Mouse (Mus musculus): ENCODE results near the gene Tnfrsf11a.

The Tnfrsf11a gene

GRCm38 (mm10) chr1:105780457-105781364 lies at the start of gene Tnfrsf11a:
Gene Tnfrsf11a, plus strand, starts transcription at chr1:105780718.
- TF ChIP-seq GATA4 (IDR thresholded peaks at IDR 0.05; ENCODE audit: insufficient replicate concordance, low read length), result no peak

- TF ChIP-seq GATA4 (IDR thresholded peaks at IDR 0.05; ENCODE audit: insufficient replicate concordance, low read length), result no peak
Measured at GRCm38 (mm10) chr1:105735318-105735717, 45.2 kb upstream of the Tnfrsf11a start.

DNA sequence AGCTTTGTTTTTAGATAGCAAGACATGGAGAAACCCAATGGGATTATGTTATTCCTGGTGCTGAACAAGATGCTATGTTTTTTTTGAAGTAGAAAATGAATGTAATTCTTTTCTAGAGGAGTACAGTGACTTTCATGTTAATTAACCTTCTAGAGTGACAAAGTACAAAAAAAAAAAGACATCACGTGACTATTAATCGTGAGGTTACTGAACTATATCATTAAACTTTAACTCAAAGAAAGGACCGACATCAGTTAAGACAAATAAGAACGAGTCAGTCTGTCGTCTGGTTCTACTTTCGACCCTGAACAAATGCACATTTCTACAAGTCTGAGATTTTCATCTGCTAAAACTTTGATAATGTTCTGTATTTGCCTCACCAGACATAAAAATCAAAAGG lies 42.2 kb upstream of the Tnfrsf11a start:
- TF ChIP-seq GATA4 (IDR thresholded peaks at IDR 0.05; ENCODE audit: insufficient replicate concordance, low read length), result no peak

DNA sequence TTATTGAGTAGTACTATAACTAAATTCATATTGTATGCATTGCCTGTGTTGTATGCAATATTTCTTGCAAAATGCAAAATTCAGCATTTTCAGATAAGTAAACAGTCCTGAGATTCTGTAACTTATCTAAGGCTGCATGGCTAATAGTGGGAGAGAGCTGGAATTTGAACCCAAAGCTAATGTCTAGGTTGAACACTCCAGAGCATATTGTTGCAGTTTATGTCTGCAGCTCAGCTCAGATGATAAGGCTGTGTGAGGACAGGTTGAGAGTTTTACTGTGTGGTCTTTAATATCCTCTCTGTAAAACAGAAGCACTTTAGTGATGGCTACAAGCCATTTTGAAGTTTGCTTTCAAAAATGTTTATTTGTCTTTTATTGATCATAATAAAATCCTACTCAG lies 41.0 kb upstream of the Tnfrsf11a start:
- TF ChIP-seq GATA4 (IDR thresholded peaks at IDR 0.05; ENCODE audit: insufficient replicate concordance, low read length), result no peak

DNA sequence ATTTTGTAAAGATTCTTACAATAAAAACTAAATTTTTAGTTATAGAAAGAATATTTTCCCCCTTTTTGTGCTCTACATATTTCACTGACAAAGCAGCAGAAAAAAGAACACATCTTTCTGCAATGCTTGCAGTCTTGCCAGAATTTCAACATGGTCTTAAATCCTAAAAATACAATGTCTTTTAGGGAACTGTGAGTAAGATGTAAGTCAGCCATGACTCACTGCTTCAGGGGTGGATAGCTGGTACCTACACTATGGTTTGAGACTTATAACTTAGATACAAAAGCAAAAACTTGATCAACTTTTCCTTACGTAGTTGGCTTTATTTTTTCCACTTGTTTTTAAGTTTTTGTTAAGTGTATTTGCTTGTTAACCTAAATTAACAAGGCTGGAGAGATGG lies 38.0 kb upstream of the Tnfrsf11a start:
- no peak for TF ChIP-seq GATA4 (IDR thresholded peaks at IDR 0.05; ENCODE audit: insufficient replicate concordance, low read length)

DNA sequence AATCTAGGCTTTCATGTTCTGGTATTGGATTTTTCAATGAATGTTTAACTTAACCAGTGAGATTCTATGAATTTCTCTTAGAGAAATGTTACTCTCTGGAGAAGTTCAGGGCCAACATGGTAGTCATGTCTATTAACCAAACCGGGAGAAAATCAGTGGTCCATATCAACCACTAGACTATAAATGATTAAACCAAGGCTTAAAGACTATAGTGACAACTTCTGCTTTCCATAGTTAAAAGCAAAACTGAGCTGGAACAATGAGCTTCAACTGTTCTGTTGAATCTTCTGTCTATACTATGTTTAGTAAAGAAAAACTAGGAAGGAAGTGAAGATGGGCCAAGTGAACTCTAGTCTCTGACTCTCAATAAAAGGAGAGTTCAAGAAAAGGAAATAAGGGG lies 34.1 kb upstream of the Tnfrsf11a start:
- no peak for TF ChIP-seq GATA4 (IDR thresholded peaks at IDR 0.05; ENCODE audit: insufficient replicate concordance, low read length)

DNA sequence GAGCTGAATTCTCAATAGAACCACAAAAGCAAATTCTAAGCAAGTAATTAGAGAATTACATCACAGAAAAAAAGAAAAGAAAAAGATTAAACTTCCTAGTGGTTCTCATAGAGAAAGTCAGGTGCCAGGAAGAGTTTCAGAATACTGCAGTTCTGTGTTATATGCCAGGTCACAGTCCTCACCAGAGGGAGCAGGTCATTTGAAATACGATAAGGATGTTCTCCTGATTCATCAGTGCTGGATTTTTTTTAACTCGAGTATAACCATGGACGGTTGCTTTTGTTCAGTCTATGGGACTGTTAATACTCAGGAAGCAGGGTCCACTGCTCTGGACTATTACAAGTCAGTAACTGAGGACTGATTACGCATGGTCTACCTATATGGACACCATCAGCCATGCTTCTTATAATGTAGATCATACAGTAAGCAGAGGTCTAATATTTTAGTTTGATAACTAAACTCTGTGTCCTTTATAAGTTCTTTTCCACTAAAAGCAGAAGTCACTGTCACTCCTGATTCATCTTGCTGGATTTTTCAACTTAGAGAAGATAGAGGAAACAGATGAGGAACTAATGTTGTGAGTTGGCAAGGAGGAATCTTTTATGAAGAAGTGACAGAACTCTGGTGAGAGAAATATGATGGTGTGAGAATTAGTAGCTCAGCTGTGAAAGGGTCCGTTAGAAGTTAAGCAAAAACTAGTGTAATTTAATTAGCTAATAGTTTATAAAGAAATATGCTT lies 33.5 kb upstream of the Tnfrsf11a start:
- TF ChIP-seq GATA4 (IDR thresholded peaks at IDR 0.05; ENCODE audit: insufficient replicate concordance, low read length), result no peak

GRCm38 (mm10) chr1:105748091-105748799 lies 32.3 kb upstream of the Tnfrsf11a start:
- TF ChIP-seq GATA4 (IDR thresholded peaks at IDR 0.05; ENCODE audit: insufficient replicate concordance, low read length), result no peak

DNA sequence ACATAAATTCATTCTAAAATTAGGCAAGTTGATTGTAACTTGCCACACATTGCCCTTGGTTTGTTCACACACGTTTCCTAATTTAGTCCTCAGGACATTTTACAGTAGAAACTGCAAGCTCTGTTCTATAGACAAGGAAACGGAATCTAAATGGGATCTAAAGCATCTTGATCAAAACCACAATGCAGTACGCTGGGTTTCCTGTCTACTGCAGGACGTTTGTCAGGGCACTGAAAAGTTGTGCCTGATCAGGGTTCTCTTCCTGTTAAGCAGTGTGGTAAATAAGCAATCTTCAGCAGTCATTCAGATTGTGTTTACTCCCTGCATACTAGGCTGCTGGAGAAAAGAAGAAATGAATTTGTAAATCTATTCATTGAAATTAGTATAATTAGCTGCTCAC lies 28.3 kb upstream of the Tnfrsf11a start:
- no peak for TF ChIP-seq GATA4 (IDR thresholded peaks at IDR 0.05; ENCODE audit: insufficient replicate concordance, low read length)

- TF ChIP-seq GATA4 (IDR thresholded peaks at IDR 0.05; ENCODE audit: insufficient replicate concordance, low read length), result no peak
Measured at GRCm38 (mm10) chr1:105752944-105753343, 27.6 kb upstream of the Tnfrsf11a start.

- no peak for TF ChIP-seq GATA4 (IDR thresholded peaks at IDR 0.05; ENCODE audit: insufficient replicate concordance, low read length)
Measured at GRCm38 (mm10) chr1:105758798-105759197, 21.7 kb upstream of the Tnfrsf11a start.

GRCm38 (mm10) chr1:105759422-105760165 lies 20.9 kb upstream of the Tnfrsf11a start:
- no peak for TF ChIP-seq GATA4 (IDR thresholded peaks at IDR 0.05; ENCODE audit: insufficient replicate concordance, low read length)

GRCm38 (mm10) chr1:105765586-105765985 lies 14.9 kb upstream of the Tnfrsf11a start:
- no peak for TF ChIP-seq GATA4 (IDR thresholded peaks at IDR 0.05; ENCODE audit: insufficient replicate concordance, low read length)

- no peak for TF ChIP-seq GATA4 (IDR thresholded peaks at IDR 0.05; ENCODE audit: insufficient replicate concordance, low read length)
Measured at GRCm38 (mm10) chr1:105768397-105768796, 12.1 kb upstream of the Tnfrsf11a start.

DNA sequence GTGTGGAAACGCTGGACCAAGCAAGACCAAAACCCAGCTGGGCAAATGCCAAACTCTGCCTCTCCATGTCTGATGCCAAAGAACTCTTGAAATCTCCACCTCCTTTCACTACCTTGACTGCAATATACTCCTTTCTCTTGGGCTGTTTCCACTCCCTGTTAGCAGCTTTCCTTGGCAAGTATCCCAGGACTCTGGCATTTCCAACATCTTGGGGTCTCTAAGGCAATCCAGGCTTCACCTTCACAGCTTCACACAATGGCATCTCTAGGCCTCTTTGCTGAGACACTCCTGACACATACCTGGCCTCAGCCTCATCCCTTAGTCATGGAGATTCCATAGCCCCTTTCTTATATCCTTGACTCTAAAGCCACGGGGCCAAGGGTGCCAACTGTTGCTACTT lies 9.8 kb upstream of the Tnfrsf11a start:
- TF ChIP-seq GATA4 (IDR thresholded peaks at IDR 0.05; ENCODE audit: insufficient replicate concordance, low read length), result no peak

All from liver, adult (tissue).